Mouse (Mus musculus) olfactory bulb, adult 2 months (tissue): Measurements from ENCODE around the gene Wrnip1.

Experiments
- CTCF ChIP-seq: fragments of 200-500 bp; IDR thresholded peaks from 2 replicates; pipeline ENCODE4 v1.5.1; 2012; ENCODE audit warnings: low read depth, mild to moderate bottlenecking, low read length, moderate library complexity; ENCODE audit not compliant: insufficient read depth
- POLR2A ChIP-seq: fragments of 200-500 bp; IDR thresholded peaks from 2 replicates; pipeline ENCODE4 v1.6.1; 2012; ENCODE audit warnings: mild to moderate bottlenecking, low read depth, low read length, moderate library complexity; ENCODE audit not compliant: insufficient read depth

DNA sequence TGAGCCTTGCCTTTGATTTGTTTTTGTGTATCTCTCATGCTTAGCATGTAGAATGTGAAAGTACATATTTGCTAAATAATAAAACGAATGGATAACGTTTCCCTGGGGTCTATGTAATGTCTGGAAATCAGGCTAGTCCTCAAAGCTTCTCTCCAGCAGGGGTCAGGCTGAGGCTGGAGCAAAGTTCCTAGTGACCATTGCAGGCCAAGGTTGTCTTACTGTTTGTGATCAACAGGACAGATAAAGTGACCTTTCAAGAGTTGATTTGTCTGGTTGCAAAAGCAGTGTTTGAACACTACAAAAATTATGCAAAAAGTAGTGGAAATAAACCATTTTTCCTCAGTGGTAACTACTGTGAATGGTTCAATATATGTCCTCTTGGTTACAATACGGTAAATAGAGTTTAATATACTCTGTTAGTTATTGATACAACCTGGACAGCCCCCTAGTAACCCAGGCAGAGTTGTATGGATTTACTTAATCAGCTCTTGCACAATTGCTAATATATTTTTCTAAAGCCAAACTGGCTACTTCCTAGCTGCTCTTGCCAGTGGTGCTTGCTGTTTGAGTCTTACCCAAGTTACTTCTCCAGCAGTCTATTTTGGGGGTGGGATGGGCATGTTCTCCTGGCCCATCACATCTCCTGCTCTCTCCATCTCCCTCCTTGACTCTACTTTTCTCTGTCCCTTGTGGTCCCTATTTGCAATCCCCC, 25.4 kb downstream of the Wrnip1 start:
- TF ChIP-seq CTCF = no peak
- no peak for TF ChIP-seq POLR2A
